Mouse (Mus musculus) cerebellum, adult 2 months (tissue): Measurements from ENCODE around the gene Tmem270.

ENCODE experiments used
- CTCF ChIP-seq: fragments of 200-500 bp; IDR thresholded peaks from 2 replicates; pipeline ENCODE4 v1.5.1; 2011; ENCODE audit warnings: low read depth, mild to moderate bottlenecking, control low read depth, low read length, moderate library complexity, borderline replicate concordance; ENCODE audit not compliant: insufficient read depth
- POLR2A ChIP-seq: fragments of 200-500 bp; IDR thresholded peaks from 2 replicates; pipeline ENCODE4 v1.6.1; 2011; ENCODE audit warnings: low read length, control low read depth, borderline replicate concordance; ENCODE audit not compliant: insufficient read depth

DNA sequence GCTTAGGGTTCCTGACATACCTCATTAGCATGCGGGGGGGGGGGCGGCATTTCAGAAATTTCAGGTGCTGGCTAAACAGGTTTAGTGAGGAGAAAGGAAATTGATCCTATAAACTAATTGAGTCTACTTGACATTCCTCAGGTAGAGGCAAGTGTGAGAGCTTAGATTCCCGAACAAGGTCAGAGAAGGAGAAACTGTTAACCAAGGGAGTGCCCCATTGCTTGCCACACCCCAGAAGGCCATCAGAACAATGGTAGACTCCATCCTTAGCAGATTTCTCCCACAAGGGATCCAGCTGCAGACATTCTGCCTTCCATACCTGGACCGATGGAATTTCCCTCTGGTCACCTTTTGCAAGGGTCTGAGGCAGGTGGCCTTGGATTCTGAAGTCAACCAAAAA lies 20.2 kb upstream of the Tmem270 start:
- TF ChIP-seq POLR2A (no peak), CTCF (no peak)
